In genomic region chr15:98486433-98487021, GRCm38 (mm10) we compare ENCODE assay signal across 1 mouse cellular context.
TF ChIP-seq lines count a peak whose summit lies in the region.

No protein-coding gene starts in this region.

TF ChIP-seq in MEL, 35 proteins besides CTCF, POLR2A, EP300 and RAD21 (continued from another document):
- TF ChIP-seq MEF2A (IDR thresholded peaks at IDR 0.05; ENCODE audit: extremely low read depth, insufficient replicate concordance, low read depth, low read length, poor library complexity, severe bottlenecking) (no peak), ZKSCAN1 (IDR thresholded peaks at IDR 0.05; ENCODE audit: low read depth, low read length) (no peak), TCF12 (IDR thresholded peaks at IDR 0.05; ENCODE audit: low read depth, low read length) (peak; percentile 97), NRF1 (IDR thresholded peaks at IDR 0.05; ENCODE audit: insufficient read depth, low read depth, low read length, poor library complexity, severe bottlenecking) (no peak), ZC3H11A (IDR thresholded peaks at IDR 0.05; ENCODE audit: low read depth, low read length) (no peak), GABPA (IDR thresholded peaks at IDR 0.05; ENCODE audit: low read depth, low read length) (no peak), NELFE (IDR thresholded peaks at IDR 0.05; ENCODE audit: low read depth, low read length) (no peak), HCFC1 (IDR thresholded peaks at IDR 0.05; ENCODE audit: low read depth, low read length) (no peak), MAFK (IDR thresholded peaks at IDR 0.05; ENCODE audit: borderline replicate concordance, low read depth, low read length) (peak; percentile 67; the same call in 1 of the 2 replicates), MAX (IDR thresholded peaks at IDR 0.05; ENCODE audit: low read length) (no peak), MYC (IDR thresholded peaks at IDR 0.05; ENCODE audit: low read depth, low read length) (no peak), MYB (IDR thresholded peaks at IDR 0.05; ENCODE audit: low read depth, low read length) (no peak; the same call in 1 of the 2 replicates), BHLHE40 (IDR thresholded peaks at IDR 0.05; ENCODE audit: borderline replicate concordance, low read depth, low read length) (peak; percentile 97), USF1 (IDR thresholded peaks at IDR 0.05; ENCODE audit: low read depth, low read length) (no peak)
TF ChIP-seq in MEL: peak in this region for 13.
